Mouse (Mus musculus) frontal cortex, adult (tissue): Measurements from ENCODE around the gene Inhbc.

Experiments
- ATAC-seq: cut with Nextera tagmentation; 2 replicates; pipeline ENCODE4 v1.9.2; 2017; ENCODE audit warnings: mild to moderate bottlenecking, moderate library complexity, mixed read lengths; ENCODE audit not compliant: low TSS enrichment

The Inhbc gene

DNA sequence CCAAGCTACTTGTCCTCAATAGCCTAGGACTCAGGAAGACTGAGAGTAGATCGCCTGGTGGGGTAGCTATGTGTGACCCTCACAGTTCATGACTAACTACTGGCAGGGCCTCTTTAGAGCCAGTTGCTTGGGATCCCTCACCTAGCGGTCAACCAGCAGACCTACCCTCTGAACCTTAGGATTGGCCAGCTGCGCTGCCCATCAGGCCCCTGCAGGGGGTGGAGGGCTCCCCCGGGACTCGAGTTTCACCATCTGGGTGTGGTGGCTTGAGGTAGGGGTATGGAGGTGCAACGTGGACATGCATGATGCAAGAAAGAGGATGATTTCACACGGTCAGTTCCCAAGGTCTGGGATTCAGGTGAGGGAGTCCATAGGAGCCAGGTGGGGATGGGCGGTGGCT, 18.5 kb downstream of the Inhbc start:
- ATAC-seq, result no peak

DNA sequence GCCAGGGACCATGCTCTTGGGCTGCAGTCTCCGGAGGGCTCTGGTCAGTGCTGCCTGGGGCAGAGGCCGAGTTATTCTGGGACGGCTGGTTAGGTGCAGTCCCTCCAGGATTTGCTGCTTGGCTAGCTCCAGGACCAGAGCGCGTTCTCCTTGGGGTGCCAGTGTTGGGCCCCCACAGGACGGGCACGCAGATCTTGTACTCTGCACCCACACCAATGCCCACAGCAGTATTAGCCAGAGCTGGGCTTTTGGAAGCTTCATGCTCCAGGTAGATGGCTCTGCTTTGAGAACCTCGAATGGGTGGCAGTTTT, 19.0 kb downstream of the Inhbc start:
- ATAC-seq, result no peak

DNA sequence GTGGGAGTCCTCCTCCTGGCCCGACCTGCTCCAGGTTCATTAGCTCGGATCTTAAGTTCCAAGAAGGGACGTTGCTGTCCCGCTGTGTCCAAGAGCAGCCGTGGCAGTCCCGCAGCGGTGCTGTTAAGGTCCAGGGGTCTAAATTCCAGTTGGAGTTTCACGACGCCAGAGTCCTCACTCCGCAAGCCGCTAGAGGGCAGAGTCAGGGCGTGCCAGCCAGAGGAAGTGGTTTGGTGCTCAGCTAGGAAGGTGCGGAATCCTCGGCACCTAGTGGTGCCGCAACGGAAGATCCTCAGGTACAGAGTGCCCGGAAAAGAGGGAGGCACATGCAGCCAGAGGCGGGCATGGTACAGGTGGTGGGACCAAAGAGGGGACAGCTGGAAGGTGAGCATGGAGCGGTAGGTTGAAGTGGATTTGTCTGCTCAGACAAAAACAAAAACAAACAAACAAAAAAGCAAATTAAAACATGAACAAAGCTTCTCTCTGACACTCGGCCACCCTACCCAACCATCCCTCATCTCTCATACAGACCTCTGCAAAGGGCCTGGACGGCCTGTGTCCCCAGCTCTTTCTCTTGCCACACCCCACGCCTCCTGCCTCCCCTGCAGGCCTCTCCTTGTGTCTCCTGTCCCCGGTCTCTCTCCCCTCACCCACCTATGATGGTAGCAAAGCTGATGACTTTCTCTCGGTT, 19.5 kb downstream of the Inhbc start:
- peak; percentile 49 for ATAC-seq

DNA sequence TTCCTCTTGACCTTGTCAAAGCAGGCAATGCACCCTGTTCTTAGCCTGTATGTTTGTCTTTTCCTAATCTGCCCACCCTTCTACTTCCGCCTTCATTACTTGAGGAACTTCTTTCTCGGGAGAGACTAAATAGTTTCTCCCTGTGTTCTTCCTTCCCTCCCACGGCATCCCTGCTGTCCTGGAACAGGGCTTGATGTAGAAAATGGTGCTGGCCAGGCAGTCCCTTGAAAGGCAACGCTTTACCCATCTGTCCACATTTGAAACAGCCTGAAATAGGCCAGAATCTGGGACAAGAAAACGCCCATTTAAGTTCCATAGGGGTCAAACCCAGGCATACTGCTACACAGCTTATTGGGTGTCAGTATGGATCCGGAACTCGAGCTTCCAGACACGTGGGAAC, 20.4 kb downstream of the Inhbc start:
- peak; percentile 35; the same call in 1 of the 2 replicates for ATAC-seq

DNA sequence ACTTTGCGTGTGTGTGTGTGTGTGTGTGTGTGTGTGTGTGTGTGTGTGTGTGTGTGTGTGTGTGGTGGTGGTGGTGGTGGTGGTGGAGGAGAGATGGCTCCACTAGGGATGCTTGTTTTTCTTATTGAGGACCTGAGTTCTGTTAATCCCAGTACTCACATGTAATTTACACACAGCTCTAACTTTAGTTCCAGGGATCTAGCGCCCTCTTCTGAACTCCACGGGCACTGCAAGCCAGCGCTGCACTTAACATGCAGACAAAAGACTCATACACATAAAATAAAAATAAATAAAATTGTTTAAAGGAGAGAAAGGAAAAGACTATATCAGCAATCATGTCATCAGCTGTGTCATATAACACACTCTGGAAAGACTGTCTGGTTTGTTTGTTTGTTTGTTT, 21.3 kb downstream of the Inhbc start:
- no peak for ATAC-seq

DNA sequence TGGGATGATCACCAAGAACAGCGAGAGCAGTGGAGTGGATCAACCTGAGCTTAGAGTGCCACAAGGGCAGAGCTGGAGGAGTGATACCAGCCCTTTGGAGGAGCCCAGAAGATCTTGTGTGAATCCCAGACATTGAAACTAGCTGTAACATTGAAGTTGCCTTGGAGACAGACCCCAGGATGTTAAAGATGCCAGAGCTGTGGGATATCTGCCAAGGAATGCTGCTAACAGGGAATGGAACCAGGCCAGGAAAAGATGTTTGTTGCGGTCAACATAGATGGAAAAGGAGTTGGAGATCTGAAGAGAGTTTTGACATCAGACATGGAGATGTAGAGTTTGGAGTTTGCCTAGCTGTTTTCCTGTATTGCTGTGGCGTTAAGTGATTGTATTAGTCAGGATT, 24.1 kb downstream of the Inhbc start:
- ATAC-seq, result no peak

DNA sequence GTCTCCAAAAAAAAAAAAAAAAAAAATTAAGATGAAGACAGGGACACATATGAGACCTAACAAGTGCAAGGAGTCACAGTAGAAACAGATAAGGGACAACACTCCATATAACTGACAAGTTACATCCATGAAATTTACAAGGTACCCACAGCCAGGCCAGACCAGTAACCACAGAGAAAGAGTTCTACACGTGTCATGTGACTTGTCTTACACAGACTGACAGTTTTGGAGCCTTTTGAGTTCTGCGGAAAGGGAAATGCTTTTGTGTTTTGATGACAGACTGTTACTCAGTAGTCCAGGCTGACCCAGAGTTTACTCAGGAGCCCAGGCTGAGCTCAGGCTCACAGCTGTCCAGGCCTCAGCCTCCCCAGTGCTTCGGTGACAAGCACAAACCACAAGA, 27.2 kb downstream of the Inhbc start:
- ATAC-seq, result no peak

DNA sequence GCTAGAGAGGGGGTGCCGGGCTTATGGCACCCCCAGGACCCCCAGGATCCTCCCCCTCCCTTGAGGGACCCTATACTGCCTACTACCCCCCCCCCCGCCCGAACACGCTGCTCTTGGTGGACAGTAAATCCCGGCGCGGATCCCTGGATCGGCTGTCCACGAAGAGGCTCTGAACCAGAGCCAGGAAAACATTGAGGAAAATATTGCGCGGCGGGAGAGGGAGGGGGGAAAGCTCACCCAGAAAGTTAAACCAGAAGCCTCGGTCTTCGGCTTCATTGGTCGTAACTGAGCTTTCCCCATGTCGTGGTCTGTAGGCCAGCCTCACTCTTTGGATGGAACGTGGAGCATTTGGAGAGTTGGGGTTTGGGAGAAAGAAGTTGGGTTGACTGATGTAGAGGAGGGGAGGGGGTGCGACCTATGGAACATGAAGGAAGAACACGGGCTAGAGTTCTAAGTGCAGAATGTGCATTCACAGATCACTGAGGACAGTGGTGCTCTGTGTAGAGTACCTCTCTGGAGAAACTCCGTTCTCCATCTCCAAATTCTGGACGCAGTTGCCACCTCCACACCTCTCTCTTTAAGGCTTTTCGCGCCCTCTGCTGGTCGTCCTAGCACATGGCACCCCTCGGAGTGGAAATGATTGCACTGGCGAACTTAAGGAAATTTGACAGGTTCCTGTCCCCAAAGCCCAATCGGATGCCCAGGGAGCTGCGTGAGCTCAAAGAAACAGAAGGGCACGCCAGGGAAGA, 28.2 kb downstream of the Inhbc start, which contains the start of gene Gli1:
TSS of gene Gli1 (minus strand) at position 84 of the 749 bp plus-strand sequence.
- ATAC-seq, result peak; percentile 58

DNA sequence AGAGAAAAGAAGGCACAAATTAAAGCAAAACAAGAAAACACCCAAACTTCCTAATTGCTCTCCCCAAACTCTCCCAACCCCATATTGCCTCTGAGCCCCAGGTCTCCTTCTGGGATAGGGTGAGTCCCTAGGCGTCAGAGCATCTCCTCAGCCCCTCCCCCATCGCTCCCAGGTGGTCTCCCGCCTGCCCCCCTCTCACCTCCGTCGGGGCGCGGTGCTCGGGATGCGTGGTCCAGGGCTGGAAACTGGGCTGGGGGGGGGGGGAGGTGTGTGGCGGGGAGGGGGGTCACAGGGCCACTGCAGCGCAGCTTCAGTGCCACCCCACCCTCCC, 28.9 kb downstream of the Inhbc start:
- no peak for ATAC-seq

DNA sequence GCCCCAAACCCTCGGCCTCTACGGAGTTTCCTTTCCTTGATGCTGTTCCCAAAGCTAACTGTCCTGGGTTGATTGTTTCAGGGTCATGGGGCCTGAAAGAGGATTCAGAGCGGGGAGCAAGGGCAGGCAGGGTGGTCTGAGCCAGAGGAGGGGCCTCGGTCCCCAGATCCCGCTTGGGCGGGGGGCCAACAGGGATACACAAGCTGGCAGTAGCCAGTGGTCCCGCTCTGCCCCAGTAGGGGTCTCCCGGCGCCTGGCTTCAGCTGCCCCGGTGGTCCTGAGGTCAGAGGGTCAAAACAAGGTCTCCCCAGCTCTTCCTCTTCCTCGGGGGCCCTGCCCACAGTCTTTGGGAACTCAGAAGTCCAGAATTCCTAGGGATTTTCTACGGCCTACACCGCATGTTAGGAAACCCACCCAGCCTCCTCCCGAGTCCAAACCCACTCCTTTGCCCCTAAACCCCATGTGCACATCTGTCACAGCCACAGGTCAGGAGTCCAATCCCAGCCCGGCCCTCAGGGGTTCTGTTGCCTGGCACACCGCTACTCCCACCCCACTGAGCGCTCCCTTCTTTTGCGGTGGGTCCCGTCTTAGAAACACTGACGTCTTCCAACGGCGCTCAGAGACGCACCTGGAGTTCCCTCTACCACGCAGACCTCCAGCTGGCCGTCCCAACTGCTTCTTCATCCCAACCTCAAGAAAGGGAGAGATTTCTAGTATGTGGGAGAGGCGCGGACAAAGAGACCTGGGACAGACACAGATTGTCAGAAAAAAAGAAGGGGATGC, 29.5 kb downstream of the Inhbc start:
- no peak for ATAC-seq

DNA sequence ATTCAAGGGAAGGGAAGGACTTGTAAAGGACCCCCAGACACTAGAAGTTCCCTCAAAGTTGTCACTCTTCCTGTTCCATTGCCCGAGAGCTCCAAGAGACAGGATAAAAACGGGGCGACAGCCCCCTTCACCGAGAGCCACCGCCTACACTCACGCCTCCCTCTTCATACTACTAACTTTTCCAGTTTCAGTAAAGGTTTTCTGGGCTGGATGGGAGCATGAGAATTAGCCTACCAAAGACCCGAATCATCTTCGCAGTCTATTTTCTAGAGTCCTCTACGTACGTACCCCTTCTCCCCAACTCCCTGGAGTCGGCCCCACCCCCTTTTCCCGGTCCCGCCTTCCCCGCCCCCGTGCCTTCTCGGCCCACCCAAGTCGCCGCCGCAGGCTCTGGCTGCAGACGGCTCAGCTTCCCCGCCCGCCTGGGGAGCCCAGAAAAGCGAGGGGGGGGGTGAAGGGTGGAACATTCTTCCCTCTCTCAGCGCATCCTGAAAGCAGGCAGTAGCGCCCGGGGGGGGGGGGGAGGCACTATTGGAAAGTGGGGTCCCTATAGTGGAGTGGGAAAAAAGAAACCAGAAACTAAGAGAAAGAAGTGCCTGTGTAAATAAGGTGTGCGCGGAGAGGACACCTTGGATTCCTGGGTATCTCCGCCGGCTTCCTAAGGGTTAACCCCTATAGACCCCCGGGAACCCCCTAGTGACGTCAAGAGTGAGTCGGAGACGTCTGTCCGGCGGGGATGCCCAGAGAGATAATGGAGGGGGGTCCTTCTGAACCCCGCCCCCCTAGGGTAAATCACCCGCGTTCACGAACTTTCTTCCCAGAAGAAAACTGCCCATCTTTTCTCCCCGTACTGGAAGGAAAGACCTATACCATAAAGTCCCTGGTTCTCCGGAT, 30.3 kb downstream of the Inhbc start:
- ATAC-seq, result no peak

DNA sequence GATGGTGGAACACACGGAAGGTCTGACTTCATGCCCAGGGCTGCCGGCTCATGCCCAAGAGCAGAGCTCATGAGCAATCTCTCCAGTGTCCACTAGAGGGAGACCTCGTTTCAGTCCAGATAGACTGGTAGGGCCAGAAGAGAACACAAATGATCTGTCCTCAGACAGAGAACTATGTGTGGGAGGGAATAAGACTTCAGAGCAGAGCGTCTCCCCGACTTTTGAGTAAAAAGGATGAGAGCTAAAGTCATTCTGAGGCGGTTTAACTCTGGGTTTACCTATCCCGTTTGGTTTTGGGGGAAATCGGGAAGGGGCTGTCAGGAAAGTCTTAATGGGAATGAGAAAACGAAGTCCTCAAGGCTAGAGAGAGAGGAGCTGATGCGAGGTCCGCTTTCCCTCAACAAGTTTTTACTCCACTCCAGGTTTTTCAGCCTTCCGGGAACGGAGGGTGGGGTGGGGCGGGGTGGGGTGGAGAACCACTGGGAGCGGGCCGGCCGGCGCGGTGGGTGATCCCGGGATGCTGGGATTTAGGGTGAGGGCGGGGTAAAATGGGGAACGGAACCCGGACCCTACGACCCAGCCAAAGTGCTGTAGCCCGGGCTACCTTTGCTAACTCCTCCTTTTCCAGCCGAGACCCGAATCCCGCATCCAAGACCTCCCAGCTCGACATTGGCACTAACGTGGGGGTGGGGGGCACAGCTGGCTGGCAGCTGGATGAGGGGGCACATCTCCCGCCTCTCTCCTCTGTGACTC, 31.1 kb downstream of the Inhbc start:
- ATAC-seq, result peak; percentile 82

DNA sequence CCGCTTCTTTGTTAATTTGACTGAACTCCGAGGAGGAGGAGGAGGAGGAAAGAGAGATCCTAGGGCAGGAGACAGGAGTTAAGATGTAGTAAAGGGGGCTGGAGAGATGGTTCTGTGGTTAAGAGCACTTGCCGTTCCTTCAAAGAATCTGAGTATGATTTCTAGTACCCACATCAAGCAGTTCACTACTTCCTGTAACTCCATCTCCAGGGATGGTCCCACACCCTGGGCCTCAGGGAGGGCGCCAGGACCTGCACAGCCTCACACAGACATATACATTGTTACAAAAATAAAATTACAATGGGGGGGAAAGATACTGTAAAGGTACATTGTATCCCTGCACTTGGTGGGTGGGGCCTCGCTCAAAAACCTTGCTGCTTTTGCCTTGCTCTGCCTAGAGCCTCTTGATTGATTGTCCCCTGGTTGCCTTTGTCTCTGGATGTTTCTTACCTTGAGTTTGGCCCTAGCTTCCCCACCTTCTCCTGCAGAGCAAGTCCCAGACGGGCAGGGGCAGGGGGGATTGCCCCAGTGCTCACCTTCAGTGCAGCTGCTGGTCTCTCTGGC, 32.6 kb downstream of the Inhbc start:
- ATAC-seq, result no peak

DNA sequence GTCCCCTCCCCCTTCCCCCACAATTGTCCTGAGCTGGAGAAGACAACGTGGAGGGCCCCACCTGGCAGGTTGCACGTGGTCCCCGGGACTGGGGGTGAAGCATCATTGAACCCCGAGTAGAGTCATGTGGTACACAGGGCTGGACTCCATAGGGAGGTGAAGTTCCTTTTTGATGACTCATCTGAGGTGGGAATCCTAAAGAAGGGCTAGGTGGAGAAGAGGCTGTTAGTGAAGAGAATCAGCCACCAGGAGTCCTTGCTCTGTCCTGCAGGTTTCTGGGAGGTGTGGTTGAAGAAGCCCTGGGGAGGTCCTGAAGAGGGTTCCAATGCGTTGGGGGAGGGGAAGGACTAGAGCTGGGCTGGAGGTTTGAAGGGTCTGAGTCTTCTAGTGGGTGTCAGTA, 33.3 kb downstream of the Inhbc start:
- no peak for ATAC-seq

DNA sequence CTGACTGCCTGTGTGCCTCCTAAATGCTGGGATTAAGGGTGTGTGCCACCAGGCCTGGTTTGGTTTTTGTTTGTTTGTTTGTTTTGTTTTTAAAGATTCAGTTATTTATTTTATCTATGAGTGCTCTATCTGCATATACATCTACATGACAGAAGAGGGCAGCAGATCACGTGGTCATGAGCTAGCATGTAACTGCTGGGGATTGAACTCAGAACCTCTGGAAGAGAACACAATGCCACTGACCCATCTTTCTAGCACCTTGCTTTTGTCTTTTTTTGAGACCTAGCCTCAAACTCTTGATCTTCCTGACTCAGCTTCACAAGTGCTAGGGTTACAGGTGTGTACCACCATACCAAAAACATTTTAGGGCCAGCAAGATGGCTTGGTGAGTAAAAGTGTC, 35.0 kb downstream of the Inhbc start:
- no peak for ATAC-seq

DNA sequence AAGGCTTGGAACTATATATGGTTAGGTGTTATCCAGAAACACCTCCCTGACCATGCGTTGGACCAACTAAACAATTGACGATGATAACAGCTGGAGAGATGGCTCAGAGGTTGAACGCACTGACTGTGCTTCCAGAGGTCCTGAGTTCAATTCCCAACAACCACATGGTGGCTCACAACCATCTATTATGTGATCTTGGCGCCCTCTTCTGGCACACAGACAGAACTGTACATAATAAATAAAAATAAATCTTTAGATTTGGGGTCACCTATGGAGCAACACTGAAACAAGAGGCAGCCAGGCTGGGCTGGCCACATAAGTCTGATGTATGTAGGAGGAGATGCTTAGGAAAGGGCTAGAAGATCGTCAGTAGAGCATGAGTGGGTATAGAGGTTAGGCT, 37.1 kb downstream of the Inhbc start:
- ATAC-seq, result no peak

DNA sequence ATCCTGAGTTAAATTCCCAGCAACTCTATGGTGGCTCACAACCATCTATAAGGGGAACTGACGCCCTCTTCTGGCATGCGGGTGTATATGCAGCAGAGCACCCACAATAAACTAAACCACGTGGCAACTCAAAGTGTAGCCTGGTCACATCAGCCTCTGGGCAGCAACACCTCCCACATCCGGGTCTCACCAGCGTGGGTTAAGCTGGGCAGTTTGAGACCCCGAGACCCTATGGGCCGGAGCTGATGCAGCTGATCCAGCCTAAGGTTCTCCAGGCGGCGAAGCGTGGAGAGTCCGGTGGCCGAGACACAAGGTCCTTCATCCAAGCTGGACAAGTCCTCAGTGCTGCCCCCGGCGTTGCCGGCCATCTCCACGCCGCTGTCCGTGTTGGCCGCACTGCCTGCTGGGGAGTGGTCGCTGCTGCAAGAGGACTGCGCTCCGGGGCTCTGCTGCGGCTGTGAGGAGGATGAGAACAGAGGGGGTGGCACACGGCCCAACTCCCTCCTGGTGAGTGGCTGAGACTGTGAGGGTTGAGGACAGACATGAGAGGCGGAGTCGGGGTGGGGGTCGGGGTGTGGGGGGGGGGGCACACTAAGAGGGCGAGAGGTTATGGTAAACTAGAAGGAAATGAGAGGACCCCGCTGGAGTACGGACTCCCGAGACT, 37.9 kb downstream of the Inhbc start:
- ATAC-seq, result no peak

DNA sequence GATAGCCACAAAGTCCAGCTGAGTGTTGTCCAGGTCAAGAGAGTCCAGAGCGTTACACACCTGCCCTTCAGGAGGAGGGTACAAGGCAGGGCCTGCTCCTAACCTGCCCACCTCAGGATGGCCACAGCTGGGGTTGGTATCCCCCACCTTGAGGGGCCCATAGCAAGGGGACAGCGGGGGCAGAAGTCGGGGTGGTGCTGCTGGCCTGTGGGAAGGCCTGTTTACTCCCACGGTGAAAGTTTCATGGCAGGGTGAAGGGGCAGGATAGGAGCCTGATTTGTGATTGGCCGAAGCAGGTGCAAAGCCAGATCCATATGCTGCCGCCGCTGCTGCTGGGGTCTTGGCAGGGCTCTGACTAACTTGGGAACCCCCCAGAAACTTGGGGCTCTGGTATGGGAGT, 40.0 kb downstream of the Inhbc start:
- no peak for ATAC-seq

DNA sequence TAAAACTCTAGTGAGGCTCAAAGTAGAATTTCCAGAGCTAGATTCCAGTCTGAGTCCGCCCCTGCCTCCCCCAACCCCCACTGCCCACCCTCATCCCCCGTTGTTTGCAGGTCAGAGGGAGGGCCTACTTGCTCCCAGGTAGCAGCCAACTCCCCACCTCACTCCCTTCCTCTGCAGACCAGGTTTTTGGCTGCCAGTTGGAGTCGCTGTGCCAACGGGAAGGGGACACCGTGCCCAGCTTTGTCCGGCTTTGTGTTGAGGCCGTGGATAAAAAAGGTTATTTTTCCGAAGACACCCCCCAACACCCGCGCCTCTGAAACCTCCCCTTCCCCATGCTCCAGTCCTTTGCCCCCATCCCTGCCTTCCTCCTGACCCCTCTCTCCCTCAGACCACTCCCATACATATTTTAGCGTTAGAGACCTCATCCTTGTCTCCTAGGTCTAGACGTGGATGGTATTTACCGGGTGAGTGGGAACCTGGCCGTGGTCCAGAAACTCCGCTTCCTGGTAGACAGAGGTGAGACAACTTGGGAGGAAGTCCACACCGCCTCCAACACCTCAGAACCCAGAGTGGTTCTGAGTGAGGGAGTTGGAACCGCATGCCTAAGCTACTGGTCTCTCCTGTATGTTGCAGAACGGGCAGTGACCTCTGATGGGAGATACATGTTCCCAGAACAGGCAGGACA, 42.6 kb downstream of the Inhbc start:
- ATAC-seq, result no peak

DNA sequence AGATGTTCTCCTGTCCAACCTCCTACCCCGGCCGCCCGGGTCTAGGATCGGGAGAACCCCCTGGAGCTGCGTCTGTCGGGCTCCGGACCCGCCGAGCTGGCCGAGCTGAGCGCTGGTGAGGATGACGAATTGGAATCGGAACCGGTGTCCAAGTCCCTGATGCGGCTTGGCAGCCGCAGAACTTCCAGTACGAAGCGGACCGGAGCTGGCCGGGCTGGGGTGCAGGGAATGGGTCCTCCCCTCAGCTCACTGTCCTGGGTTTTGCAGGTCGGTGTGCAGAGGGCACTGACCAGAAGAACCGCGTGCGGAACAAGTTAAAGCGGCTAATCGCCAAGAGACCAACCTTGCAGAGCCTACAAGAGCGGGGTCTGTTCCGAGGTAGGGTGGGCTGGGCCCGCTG, 43.4 kb downstream of the Inhbc start:
- no peak for ATAC-seq
